Mouse (Mus musculus) liver, postnatal 0 days (tissue): ENCODE results near the gene Dpagt1. TPM values are rescaled to one million over a fixed set of nuclear protein-coding genes. Genes with fewer than 3 reads are reported as not detected.

ENCODE experiments used
- ATAC-seq: fragments of 200-750 bp; cut with Nextera tagmentation; 2 replicates; pipeline ENCODE4 v1.8.0; 2017; ENCODE audit warnings: mild to moderate bottlenecking, moderate library complexity
- DNase-seq: peaks from one replicate; pipeline ENCODE4 v3.0.0-alpha.2; 2016
- H3K27ac ChIP-seq: fragments of 300-500 bp; sonication (generic); 2 replicates; pipeline ENCODE4 v1.5.1; 2014; ENCODE audit warnings: antibody characterized with exemption, moderate library complexity, mild to moderate bottlenecking, low read depth
- H3K27me3 ChIP-seq: fragments of 300-500 bp; sonication (generic); 2 replicates; pipeline ENCODE4 v1.6.1; 2014; ENCODE audit warnings: low read length, control low read depth, mixed read lengths; ENCODE audit not compliant: insufficient read depth
- H3K36me3 ChIP-seq: fragments of 300-500 bp; sonication (generic); replicated peaks from 2 replicates; pipeline ENCODE4 v1.6.1; 2014; ENCODE audit warnings: mild to moderate bottlenecking, control low read depth, low read length, moderate library complexity, mixed read lengths; ENCODE audit not compliant: insufficient read depth
- H3K4me1 ChIP-seq: fragments of 300-500 bp; sonication (generic); 2 replicates; pipeline ENCODE4 v1.6.1; 2014; ENCODE audit warnings: antibody characterized with exemption, mild to moderate bottlenecking, control low read depth; ENCODE audit not compliant: insufficient read depth
- H3K4me2 ChIP-seq: fragments of 300-500 bp; sonication (generic); 2 replicates; pipeline ENCODE4 v1.6.1; 2014; ENCODE audit warnings: low read depth, mild to moderate bottlenecking, low read length, moderate library complexity, mixed read lengths
- H3K4me3 ChIP-seq: fragments of 300-500 bp; sonication (generic); 2 replicates; pipeline ENCODE4 v1.5.1; 2014; ENCODE audit warnings: low read depth, low read length
- H3K9ac ChIP-seq: fragments of 300-500 bp; sonication (generic); replicated peaks from 2 replicates; pipeline ENCODE4 v1.6.1; 2014; ENCODE audit warnings: mild to moderate bottlenecking, moderate library complexity
- H3K9me3 ChIP-seq: fragments of 300-500 bp; sonication (generic); 2 replicates; pipeline ENCODE4 v1.6.1; 2016; ENCODE audit warnings: mild to moderate bottlenecking, control low read depth, low read length, mixed read lengths
- CTCF ChIP-seq: sonication (generic); IDR thresholded peaks from 2 replicates; pipeline ENCODE4 v1.5.1; 2016; ENCODE audit warnings: antibody characterized with exemption, low read depth
- EP300 ChIP-seq: IDR thresholded peaks from 2 replicates; pipeline ENCODE4 v1.6.1; 2016; ENCODE audit warnings: antibody characterized with exemption, low read depth, mild to moderate bottlenecking
- WGBS: fragments of 180-500 bp; shearing (Covaris S2); extraction: QIAGEN DNeasy Blood & Tissue Kit; methylation state at CpG from one replicate; pipeline ENCODE4 v1.1.7; 2014; ENCODE audit not compliant: insufficient replicate concordance; 5-methylcytosine and 5-hydroxymethylcytosine counted together
- polyA plus RNA-seq: library from polyadenylated mRNA; unstranded; fragments of >200 nt; fragmentation: Nextera tagmentation; extraction: Ambion mirVana; gene quantifications from 2 replicates; pipeline ENCODE4 v1.2.1, GENCODE M21; 2015

The Dpagt1 gene
- polyA plus RNA-seq, 1 experiment from 2014 or later: 19.0 TPM

DNA sequence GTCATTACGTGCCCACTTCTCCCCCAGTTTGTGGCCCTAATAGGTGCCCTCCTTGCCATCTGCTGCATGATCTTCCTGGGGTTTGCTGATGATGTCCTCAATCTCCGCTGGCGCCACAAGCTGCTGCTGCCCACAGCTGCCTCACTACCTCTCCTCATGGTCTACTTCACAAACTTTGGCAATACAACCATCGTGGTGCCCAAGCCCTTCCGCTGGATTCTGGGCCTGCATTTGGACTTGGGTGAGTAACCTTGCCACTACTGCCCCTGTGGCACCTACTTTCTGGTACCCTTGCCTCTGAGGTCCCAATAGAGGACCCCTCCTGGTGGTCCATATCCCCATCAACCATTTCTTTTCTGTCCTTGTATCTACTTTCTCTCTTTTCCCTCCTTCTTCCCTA is 2.1 kb downstream of the Dpagt1 start:
- H3K4me3 ChIP-seq: peak overlapping the region; percentile 86; the same call in 1 of the 2 replicates
- H3K9me3 ChIP-seq: no peaks in the 10 kb centered on the region
- H3K4me1 ChIP-seq: peaks cover 12% of the 10 kb centered on the region
- 0 out of 2 replicates have a peak overlapping the region, but pooled peaks have one; percentile 3 for H3K27ac ChIP-seq
- DNase-seq (no peak), ATAC-seq (no peak)
- peak overlapping the region; percentile 90; the same call in 1 of the 2 replicates for H3K9ac ChIP-seq
- TF ChIP-seq EP300: no peak
- TF ChIP-seq CTCF: no peak
- 89% methylated on average over 5 of the region's 5 CpGs for WGBS
- peaks cover 28% of the 10 kb centered on the region for H3K36me3 ChIP-seq
- H3K4me2 ChIP-seq: peak overlapping the region; percentile 87
- no peaks in the 10 kb centered on the region for H3K27me3 ChIP-seq

DNA sequence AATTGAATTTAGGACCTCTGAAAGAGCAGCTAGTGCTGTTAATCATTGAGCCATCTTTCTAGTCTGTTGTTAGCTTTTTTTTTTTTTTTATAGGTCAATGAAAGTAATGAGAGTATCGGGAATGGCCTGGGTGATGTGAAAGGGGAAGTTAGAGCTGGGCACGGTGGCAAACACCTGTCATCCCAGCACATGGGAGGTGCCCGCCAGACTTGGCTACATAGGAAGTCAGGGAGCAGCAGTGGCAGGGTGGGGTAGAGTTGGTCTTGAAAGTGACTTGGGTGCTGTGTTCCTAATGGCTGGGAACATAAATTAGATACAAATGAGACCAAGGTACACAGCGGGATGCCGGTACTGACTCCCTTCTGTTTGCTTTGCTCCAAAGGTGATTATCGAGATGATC is 4.9 kb downstream of the Dpagt1 start:
- peaks cover 38% of the 10 kb centered on the region for H3K36me3 ChIP-seq
- no peak overlapping the region for H3K27ac ChIP-seq

DNA sequence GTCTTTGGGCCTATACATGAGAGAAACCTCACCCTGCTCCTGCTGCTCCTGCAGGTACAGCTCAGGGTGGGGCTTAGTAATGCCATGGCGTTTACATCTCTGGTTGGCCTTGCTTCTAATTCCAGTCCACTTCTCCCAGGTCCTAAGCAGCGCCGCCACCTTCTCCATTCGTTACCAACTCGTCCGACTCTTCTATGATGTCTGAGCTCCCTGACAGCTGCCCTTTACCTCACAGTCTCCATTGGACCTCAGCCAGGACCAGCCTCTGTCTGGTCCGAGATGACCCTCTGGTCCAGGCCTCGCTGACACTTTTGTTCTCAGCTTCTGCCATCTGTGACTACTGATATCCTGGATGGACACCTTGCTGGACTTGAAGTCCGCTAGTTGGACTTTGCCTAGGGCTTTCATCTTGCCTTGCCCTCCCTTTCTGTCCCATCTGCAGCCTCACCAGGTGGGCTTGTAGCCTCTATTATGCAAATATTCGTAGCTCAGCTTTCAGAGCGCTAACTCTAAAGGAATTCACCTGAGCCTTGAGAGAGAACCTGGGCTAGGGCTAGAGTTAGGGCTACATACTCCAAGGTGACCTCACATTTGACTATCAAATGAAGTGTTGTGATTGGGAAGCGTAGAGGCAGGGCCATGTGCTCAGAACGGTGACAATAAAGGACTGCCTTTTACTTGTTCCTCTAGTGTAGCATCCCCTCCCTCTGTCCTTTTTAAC is 7.3 kb downstream of the Dpagt1 start:
- no peaks in the 10 kb centered on the region for H3K9me3 ChIP-seq
- WGBS: 91% methylated on average over 13 of the region's 13 CpGs
- H3K9ac ChIP-seq: no peak overlapping the region; the same call in 1 of the 2 replicates
- TF ChIP-seq CTCF: no peak
- TF ChIP-seq EP300: no peak
- H3K27me3 ChIP-seq: no peaks in the 10 kb centered on the region
- DNase-seq (no peak), ATAC-seq (no peak)
- peak overlapping the region; percentile 54 for H3K4me2 ChIP-seq
- peak overlapping the region; percentile 76; the same call in 1 of the 2 replicates for H3K27ac ChIP-seq
- peaks cover 20% of the 10 kb centered on the region for H3K4me1 ChIP-seq
- peaks cover 54% of the 10 kb centered on the region for H3K36me3 ChIP-seq
- peak overlapping the region; percentile 79 for H3K4me3 ChIP-seq

More for the DNA sequence above, 4.9 kb downstream of the Dpagt1 start:
- ATAC-seq: no peak
- no peak overlapping the region for H3K9ac ChIP-seq
- 81% methylated on average over 6 of the region's 6 CpGs for WGBS
- TF ChIP-seq CTCF (no peak), EP300 (no peak)
- H3K4me1 ChIP-seq: peaks cover 20% of the 10 kb centered on the region
- no peak overlapping the region for H3K4me2 ChIP-seq
- DNase-seq: no peak
- H3K27me3 ChIP-seq: no peaks in the 10 kb centered on the region
- no peaks in the 10 kb centered on the region for H3K9me3 ChIP-seq
- H3K4me3 ChIP-seq: no peak overlapping the region

DNA sequence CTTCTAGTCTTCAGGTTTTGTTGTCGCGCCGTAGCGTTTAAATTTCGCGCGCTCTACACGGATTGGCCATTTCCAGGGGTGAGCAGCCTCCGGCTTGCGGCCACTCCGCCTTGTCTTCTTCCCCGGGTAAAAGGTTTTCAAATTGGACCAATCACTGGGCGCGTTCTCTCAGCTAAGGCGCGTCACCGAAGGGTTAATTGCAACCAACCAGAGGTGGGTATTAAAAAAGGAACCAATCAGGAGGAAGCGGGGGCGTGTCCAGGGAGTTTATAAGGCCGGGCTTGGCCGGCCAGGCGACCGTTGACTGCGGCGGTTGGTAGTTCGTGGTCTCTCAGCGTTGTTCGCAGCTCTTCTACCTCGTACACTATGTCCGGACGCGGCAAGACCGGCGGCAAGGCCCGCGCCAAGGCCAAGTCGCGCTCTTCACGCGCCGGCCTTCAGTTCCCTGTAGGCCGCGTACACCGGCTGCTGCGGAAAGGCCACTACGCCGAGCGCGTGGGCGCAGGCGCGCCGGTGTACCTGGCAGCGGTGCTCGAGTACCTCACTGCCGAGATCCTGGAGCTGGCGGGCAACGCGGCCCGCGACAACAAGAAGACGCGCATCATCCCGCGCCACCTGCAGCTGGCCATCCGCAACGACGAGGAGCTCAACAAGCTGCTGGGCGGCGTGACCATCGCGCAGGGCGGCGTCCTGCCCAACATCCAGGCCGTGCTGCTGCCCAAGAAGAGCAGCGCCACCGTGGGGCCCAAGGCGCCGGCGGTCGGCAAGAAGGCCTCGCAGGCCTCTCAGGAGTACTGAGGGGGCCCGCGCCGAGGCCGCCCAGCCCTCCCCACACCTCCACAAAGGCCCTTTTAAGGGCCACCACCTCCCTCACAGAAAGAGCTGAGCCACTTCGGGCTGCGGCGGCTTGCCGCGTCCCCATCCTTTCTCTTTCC is 8.8 kb downstream of the Dpagt1 start, which contains the start of gene H2afx:
TSS of gene H2afx (plus strand) at position 299 of the 935 bp plus-strand sequence.
- Histone ChIP-seq H3K4me3 (peak within 1 kb of the TSS; percentile 79), H3K4me1 (peaks cover 20% of the 10 kb centered on the region), H3K9me3 (no peaks in the 10 kb centered on the region), H3K9ac (peak within 1 kb of the TSS; percentile 93), H3K36me3 (peaks cover 68% of the 10 kb centered on the region), H3K27ac (peak within 1 kb of the TSS; percentile 95), H3K4me2 (peak within 1 kb of the TSS; percentile 79), H3K27me3 (no peaks in the 10 kb centered on the region)
- ATAC-seq (peak; percentile 87), DNase-seq (peak; percentile 98)
- peak; percentile 86 for TF ChIP-seq EP300
- TF ChIP-seq CTCF: peak; percentile 67
- WGBS: under 1% methylated on average over 91 of the region's 91 CpGs

DNA sequence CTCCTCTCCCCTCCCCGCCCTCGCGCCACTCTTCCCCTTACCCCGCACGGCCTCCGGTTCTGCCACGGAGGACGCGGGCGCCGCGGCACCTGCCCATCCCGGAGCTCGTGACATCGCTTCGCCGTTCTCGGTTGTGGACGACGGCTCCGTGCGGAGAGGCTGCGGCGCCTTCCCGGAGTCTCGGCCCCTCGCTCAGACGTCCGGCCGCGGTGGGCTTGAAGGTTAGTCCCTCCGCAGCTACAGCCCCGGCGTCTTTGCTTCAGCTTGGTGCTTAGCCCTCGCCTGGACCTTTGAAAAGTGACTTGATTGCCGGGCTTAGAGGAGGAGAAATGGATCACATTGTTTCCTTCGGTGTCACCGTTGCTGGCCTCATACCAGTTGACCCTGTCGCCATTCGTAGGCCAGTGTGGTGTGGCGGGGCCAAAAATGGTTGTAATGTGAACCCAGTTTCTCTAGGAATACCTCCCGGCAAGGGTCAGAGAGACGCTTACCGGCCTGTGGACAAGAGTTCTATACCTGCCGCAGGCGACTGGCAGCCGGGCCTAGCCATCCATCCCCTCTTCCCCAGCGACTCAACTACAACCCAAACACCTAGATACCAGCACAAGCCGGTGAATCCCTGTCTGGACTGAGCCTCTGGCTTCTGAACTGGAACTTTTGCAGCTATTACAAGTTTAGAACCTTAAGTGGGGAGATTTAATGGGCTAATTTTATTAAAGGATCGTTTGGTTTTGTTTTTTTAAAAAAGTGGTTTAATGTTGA is 9.7 kb downstream of the Dpagt1 start:
- H3K4me2 ChIP-seq: peak overlapping the region; percentile 79
- no peaks in the 10 kb centered on the region for H3K9me3 ChIP-seq
- under 1% methylated on average over 48 of the region's 50 CpGs for WGBS
- H3K36me3 ChIP-seq: peaks cover 70% of the 10 kb centered on the region
- no peak for TF ChIP-seq CTCF
- 0 out of 2 replicates have a peak, but pooled peaks have one; percentile 6 for TF ChIP-seq EP300
- H3K9ac ChIP-seq: peak overlapping the region; percentile 93
- ATAC-seq: peak; percentile 2
- peak overlapping the region; percentile 79 for H3K4me3 ChIP-seq
- H3K4me1 ChIP-seq: peaks cover 20% of the 10 kb centered on the region
- H3K27me3 ChIP-seq: no peaks in the 10 kb centered on the region
- peak overlapping the region; percentile 95 for H3K27ac ChIP-seq
- DNase-seq: peak; percentile 78
